Mouse (Mus musculus) duodenum, adult 2 months (tissue): ENCODE results near the gene Cct4. TPM values are rescaled to one million over a fixed set of nuclear protein-coding genes. Genes with fewer than 3 reads are reported as not detected.

Experiments
- polyA plus RNA-seq: library from polyadenylated mRNA; depleted of rRNA; stranded (reverse); fragments of >200 nt; gene quantifications from 2 replicates; pipeline ENCODE4 v1.2.3, GENCODE M21; 2012; ENCODE audit warnings: low replicate concordance; rRNA removed

Cct4 gene
- polyA plus RNA-seq, result 162 and 207 TPM in 2 replicates

GRCm38 (mm10) chr11:22990393-22991126 is at the start of gene Cct4:
Gene Cct4, plus strand, starts transcription at chr11:22990519.

GRCm38 (mm10) chr11:22971835-22972709 is 18.2 kb upstream of the Cct4 start, which contains the start of gene Zrsr1:
Gene Zrsr1, plus strand, starts transcription at chr11:22972005.

GRCm38 (mm10) chr11:22981984-22982757 is 8.1 kb upstream of the Cct4 start, which contains the start of the genes Gm28048 and Commd1:
Gene Gm28048, minus strand, starts transcription at chr11:22982090.
Gene Commd1, minus strand, starts transcription at chr11:22982382.

GRCm38 (mm10) chr11:23007481-23008180 is 17.3 kb downstream of the Cct4 start, which contains the start of gene Fam161a:
Gene Fam161a, plus strand, starts transcription at chr11:23007531.

Other genes starting within 250 kb of the Cct4 start
- 11.1 and 14.1 TPM in 2 replicates for gene B3gnt2, start 129.6 kb upstream of the Cct4 start, polyA plus RNA-seq
- gene Zrsr1, start 18.5 kb upstream of the Cct4 start, polyA plus RNA-seq, result 1.2 and 1.6 TPM in 2 replicates
- not detected in 2 replicates for gene Gm28048, start 8.4 kb upstream of the Cct4 start, polyA plus RNA-seq
- 4.1 and 5.8 TPM in 2 replicates for gene Commd1, start 8.1 kb upstream of the Cct4 start, polyA plus RNA-seq
- not detected in 2 replicates for gene Fam161a, start 17.0 kb downstream of the Cct4 start, polyA plus RNA-seq